Comparison of ENCODE assay signal across 25 mouse cellular contexts in genomic region chr11:121616501-121616900, GRCm38 (mm10). TPM values are rescaled to one million over a fixed set of nuclear protein-coding genes. Genes with fewer than 3 reads are reported as not detected.
DNase-seq lines count a peak whose midpoint lies in the region; ATAC-seq and TF ChIP-seq lines count a peak whose summit lies in the region.
"Had no signal": no experiment of that assay in that cellular context is flagged by ENCODE, and none has a peak within 500 bp of the region (broad histone marks: within the 10 kb centered on the region; RNA-seq: fewer than 3 reads in every experiment).

No protein-coding gene starts in this region.

- H3K9me3 ChIP-seq in heart, embryonic 10.5 days, result no peaks in the 10 kb centered on the region
- peaks cover 2% of the 10 kb centered on the region; the same call in 1 of the 2 replicates for H3K9me3 ChIP-seq in liver, embryonic 11.5 days (ENCODE audit: control insufficient read depth, low read length)
- H3K9me3 ChIP-seq in liver, embryonic 12.5 days (replicated peaks), result no peaks in the 10 kb centered on the region
- no peaks in the 10 kb centered on the region for H3K9me3 ChIP-seq in liver, postnatal 0 days (ENCODE audit: low read length)
- H3K9me3 ChIP-seq: embryonic facial prominence, embryonic 12.5 days; embryonic facial prominence, embryonic 15.5 days; G1E; hindbrain, embryonic 10.5 days; hindbrain, embryonic 13.5 days had no signal

- H3K36me3 ChIP-seq in heart, embryonic 10.5 days, result peaks cover 68% of the 10 kb centered on the region
- H3K36me3 ChIP-seq in liver, embryonic 11.5 days (ENCODE audit: control insufficient read depth, insufficient read depth, low read length), result peaks cover 16% of the 10 kb centered on the region
- H3K36me3 ChIP-seq in liver, embryonic 12.5 days, result peaks cover 72% of the 10 kb centered on the region
- H3K36me3 ChIP-seq in liver, postnatal 0 days (replicated peaks; ENCODE audit: insufficient read depth, low read length), result peaks cover 39% of the 10 kb centered on the region

- 0 out of 2 replicates have a peak overlapping the region, but pooled peaks have one; percentile 19 for H3K27ac ChIP-seq in heart, embryonic 10.5 days
- 0 out of 2 replicates have a peak overlapping the region, but pooled peaks have one; percentile 41 for H3K27ac ChIP-seq in liver, embryonic 11.5 days (ENCODE audit: low read depth, low read length)
- no peak overlapping the region for H3K27ac ChIP-seq in liver, embryonic 12.5 days
- no peak overlapping the region for H3K27ac ChIP-seq in liver, postnatal 0 days (ENCODE audit: low read depth)
- H3K27ac ChIP-seq: embryonic facial prominence, embryonic 12.5 days; embryonic facial prominence, embryonic 15.5 days; gastrocnemius, adult 2 months; hindbrain, embryonic 10.5 days; hindbrain, embryonic 13.5 days had no signal

- H3K4me2 ChIP-seq in liver, embryonic 11.5 days, result no peak overlapping the region
- no peak overlapping the region for H3K4me2 ChIP-seq in liver, embryonic 12.5 days
- H3K4me2 ChIP-seq in liver, postnatal 0 days (ENCODE audit: low read depth, low read length), result no peak overlapping the region
- H3K4me2 ChIP-seq: embryonic facial prominence, embryonic 12.5 days; embryonic facial prominence, embryonic 15.5 days; hindbrain, embryonic 13.5 days had no signal

- 0 out of 2 replicates have a peak, but pooled peaks have one; percentile 6 for TF ChIP-seq CTCF in liver, postnatal 0 days (IDR thresholded peaks at IDR 0.05; ENCODE audit: low read depth)

- no peak for ATAC-seq in liver, embryonic 11.5 days (replicated peaks; ENCODE audit: low FRiP score)
- ATAC-seq in liver, embryonic 12.5 days, result no peak
- ATAC-seq in liver, postnatal 0 days, result peak; percentile 36
- ATAC-seq: forebrain, embryonic 14.5 days; forebrain, postnatal 0 days; hindbrain, embryonic 16.5 days; intestine, postnatal 0 days; Patski had no signal

- DNase-seq in heart, embryonic 10.5 days (ENCODE audit: low spot score), result no peak
- no peak for DNase-seq in heart, adult 11 months
- DNase-seq in liver, embryonic 11.5 days (ENCODE audit: low spot score), result no peak
- DNase-seq in liver, postnatal 0 days, result no peak
- DNase-seq in adipocyte (ENCODE audit: low spot score), result no peak
- DNase-seq: adrenal gland, postnatal 10 days; B cell, adult 2 months; cerebellum, adult 2 months; cerebellum, adult 9-11 months; cerebellum, postnatal 25 days; forebrain, postnatal 0 days; gastrocnemius, adult 2 months; gastrocnemius, postnatal 14 days; heart, adult 18-20 months had no signal

- peaks cover 15% of the 10 kb centered on the region for H3K4me1 ChIP-seq in heart, embryonic 10.5 days
- H3K4me1 ChIP-seq in liver, embryonic 11.5 days (replicated peaks; ENCODE audit: control insufficient read depth, insufficient read depth, low read length), result no peaks in the 10 kb centered on the region
- H3K4me1 ChIP-seq in liver, embryonic 12.5 days, result no peaks in the 10 kb centered on the region
- H3K4me1 ChIP-seq in liver, postnatal 0 days (ENCODE audit: insufficient read depth), result no peaks in the 10 kb centered on the region
- H3K4me1 ChIP-seq: embryonic facial prominence, embryonic 12.5 days; embryonic facial prominence, embryonic 15.5 days; hindbrain, embryonic 10.5 days; hindbrain, embryonic 13.5 days had no signal

- H3K9ac ChIP-seq in liver, embryonic 11.5 days (ENCODE audit: low read depth, low read length), result no peak overlapping the region
- no peak overlapping the region for H3K9ac ChIP-seq in liver, embryonic 12.5 days
- H3K9ac ChIP-seq in liver, postnatal 0 days (replicated peaks), result no peak overlapping the region
- H3K9ac ChIP-seq: embryonic facial prominence, embryonic 12.5 days; embryonic facial prominence, embryonic 15.5 days; forebrain, postnatal 0 days; hindbrain, embryonic 13.5 days had no signal

- no peak overlapping the region for H3K4me3 ChIP-seq in heart, embryonic 10.5 days
- H3K4me3 ChIP-seq in liver, embryonic 11.5 days (ENCODE audit: low read depth, low read length), result no peak overlapping the region
- no peak overlapping the region for H3K4me3 ChIP-seq in liver, embryonic 12.5 days
- H3K4me3 ChIP-seq in liver, postnatal 0 days (ENCODE audit: low read depth, low read length), result no peak overlapping the region
- H3K4me3 ChIP-seq: embryonic facial prominence, embryonic 12.5 days; embryonic facial prominence, embryonic 15.5 days; gastrocnemius, adult 2 months; hindbrain, embryonic 10.5 days; hindbrain, embryonic 13.5 days had no signal

- H3K27me3 ChIP-seq in heart, embryonic 10.5 days (ENCODE audit: insufficient read depth, poor library complexity, severe bottlenecking), result no peaks in the 10 kb centered on the region
- H3K27me3 ChIP-seq in liver, embryonic 11.5 days (replicated peaks; ENCODE audit: control insufficient read depth, insufficient read depth, low read length), result no peaks in the 10 kb centered on the region
- H3K27me3 ChIP-seq in liver, embryonic 12.5 days (replicated peaks), result no peaks in the 10 kb centered on the region
- H3K27me3 ChIP-seq in liver, postnatal 0 days (ENCODE audit: insufficient read depth, low read length), result no peaks in the 10 kb centered on the region
- H3K27me3 ChIP-seq: CH12.LX; embryonic facial prominence, embryonic 12.5 days; embryonic facial prominence, embryonic 15.5 days; hindbrain, embryonic 13.5 days; Patski had no signal

- TF ChIP-seq EP300 in liver, postnatal 0 days (IDR thresholded peaks at IDR 0.05; ENCODE audit: low read depth), result no peak

RNA-seq across cellular contexts. Expression of gene B3gntl1, which starts 56.5 kb away (rescaled TPM):
- 7.4 and 9.7 TPM in 2 replicates for polyA plus RNA-seq in heart, embryonic 10.5 days (2016; fragmentation: Nextera tagmentation; extraction: Ambion mirVana)
- 3.6 and 5.9 TPM in 2 replicates for polyA plus RNA-seq in liver, embryonic 11.5 days (2014; fragmentation: Nextera tagmentation; extraction: Ambion mirVana)
- polyA plus RNA-seq in liver, embryonic 12.5 days (2016; fragmentation: Nextera tagmentation; extraction: Ambion mirVana), result 2.5 and 2.9 TPM in 2 replicates
- polyA plus RNA-seq in liver, postnatal 0 days (2015; fragmentation: Nextera tagmentation; extraction: Ambion mirVana), result 1.1 and 1.5 TPM in 2 replicates

Comparison
In these comparisons a context has a peak if more than half of its experiments do, and no peak if none do; other contexts are left out.
1. H3K27ac ChIP-seq: peak in heart, embryonic 10.5 days (single experiment) and liver, embryonic 11.5 days (single experiment); none in liver, embryonic 12.5 days (single experiment) and liver, postnatal 0 days (single experiment).